Mouse (Mus musculus) midbrain, embryonic 16.5 days (tissue): Measurements from ENCODE around the gene Aven. TPM values are rescaled to one million over a fixed set of nuclear protein-coding genes. Genes with fewer than 3 reads are reported as not detected.
A peak's percentile ranks its signal among the peaks of the same experiment; 100 is the strongest.

ENCODE experiments used
- ATAC-seq: fragments of 200-750 bp; cut with Nextera tagmentation; 2 replicates; pipeline ENCODE4 v1.8.0; 2017; ENCODE audit warnings: moderate TSS enrichment
- H3K27ac ChIP-seq: fragments of 300-500 bp; sonication (generic); 2 replicates; pipeline ENCODE4 v1.5.1; 2014; ENCODE audit warnings: mild to moderate bottlenecking, low read length, mixed read lengths
- H3K27me3 ChIP-seq: fragments of 300-500 bp; sonication (generic); 2 replicates; pipeline ENCODE4 v1.6.1; 2014; ENCODE audit warnings: low read depth, low read length, mixed read lengths; ENCODE audit not compliant: control insufficient read depth, insufficient read depth
- H3K36me3 ChIP-seq: fragments of 300-500 bp; sonication (generic); 2 replicates; pipeline ENCODE4 v1.6.1; 2014; ENCODE audit warnings: mild to moderate bottlenecking, low read length, moderate library complexity, mixed read lengths; ENCODE audit not compliant: control insufficient read depth, insufficient read depth
- H3K4me1 ChIP-seq: fragments of 300-500 bp; sonication (generic); 2 replicates; pipeline ENCODE4 v1.6.1; 2014; ENCODE audit warnings: mild to moderate bottlenecking, low read length, mixed read lengths; ENCODE audit not compliant: control insufficient read depth, insufficient read depth
- H3K4me2 ChIP-seq: fragments of 300-500 bp; sonication (generic); 2 replicates; pipeline ENCODE4 v1.6.1; 2014; ENCODE audit warnings: mild to moderate bottlenecking, low read length, mixed read lengths
- H3K4me3 ChIP-seq: fragments of 300-500 bp; sonication (generic); 2 replicates; pipeline ENCODE4 v1.5.1; 2014; ENCODE audit warnings: low read depth, mild to moderate bottlenecking, low read length, moderate library complexity, mixed read lengths
- H3K9ac ChIP-seq: fragments of 300-500 bp; sonication (generic); 2 replicates; pipeline ENCODE4 v1.6.1; 2014; ENCODE audit warnings: low read depth, low read length, mixed read lengths
- H3K9me3 ChIP-seq: fragments of 300-500 bp; sonication (generic); replicated peaks from 2 replicates; pipeline ENCODE4 v1.6.1; 2014; ENCODE audit warnings: mild to moderate bottlenecking, low read length, mixed read lengths; ENCODE audit not compliant: control insufficient read depth, poor library complexity, severe bottlenecking
- WGBS: fragments of 180-500 bp; shearing (Covaris S2); extraction: QIAGEN DNeasy Blood & Tissue Kit; methylation state at CpG from one replicate; pipeline ENCODE4 v1.1.7; 2014; 5-methylcytosine and 5-hydroxymethylcytosine counted together
- polyA plus RNA-seq: library from polyadenylated mRNA; unstranded; fragments of >200 nt; fragmentation: Nextera tagmentation; extraction: Ambion mirVana; gene quantifications from 2 replicates; pipeline ENCODE4 v1.2.1, GENCODE M21; 2015

Aven gene
- polyA plus RNA-seq, 1 experiment from 2014 or later = 2.6 TPM

DNA sequence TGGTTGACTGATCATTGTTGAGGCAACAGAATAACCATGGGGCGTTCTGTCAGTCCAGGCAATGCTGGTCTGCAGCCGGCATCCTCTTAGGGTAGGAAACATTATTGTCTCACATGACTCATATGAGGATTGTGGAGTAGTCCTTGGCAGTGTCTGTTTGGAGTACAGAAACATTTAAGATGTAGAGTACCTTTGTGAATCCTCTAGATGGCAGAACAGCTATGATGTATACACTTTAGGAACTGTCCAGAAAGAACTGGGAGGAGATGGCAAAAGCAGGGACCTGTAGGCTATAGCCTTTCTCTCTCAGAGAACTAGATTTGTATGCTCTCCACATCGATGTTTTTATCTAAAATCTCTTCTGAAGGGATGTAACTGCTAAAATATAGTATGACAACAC, 34.2 kb downstream of the Aven start:
- ATAC-seq = no peak
- 90% methylated on average over 3 of the region's 3 CpGs for WGBS

DNA sequence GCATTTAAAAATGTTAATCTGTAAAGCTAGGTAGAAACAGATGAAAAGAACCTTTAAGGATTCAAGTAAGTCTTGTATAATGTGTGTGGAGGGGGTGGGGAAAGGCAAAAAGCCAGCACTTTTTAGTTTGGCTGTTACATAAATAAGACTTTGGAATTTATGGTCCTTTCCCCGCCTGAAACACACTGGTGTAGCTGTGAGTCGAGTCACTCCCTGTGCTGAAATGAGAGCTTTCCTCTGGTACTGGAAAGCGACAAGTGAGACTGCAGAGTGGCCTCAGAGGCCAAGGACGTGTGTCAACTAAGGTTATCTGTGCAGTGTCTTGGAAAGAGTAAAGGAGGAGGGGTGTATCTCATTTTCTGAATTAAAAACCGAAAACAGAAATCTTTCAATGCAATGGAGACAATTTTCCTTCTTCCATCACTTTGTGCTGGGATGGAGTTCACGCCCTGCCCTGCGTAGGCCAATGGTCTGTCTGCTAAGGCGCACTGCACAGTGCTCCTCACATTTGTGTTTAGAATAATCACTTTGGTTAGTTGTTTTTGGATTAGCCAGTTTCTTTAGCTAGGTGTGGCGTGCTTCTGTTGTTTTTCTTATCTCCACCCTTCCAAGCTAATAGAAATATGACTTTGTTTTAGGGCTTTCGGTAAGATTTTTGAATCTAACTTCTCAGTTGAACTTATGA, 40.2 kb downstream of the Aven start:
- WGBS = 85% methylated on average over 10 of the region's 10 CpGs
- no peaks in the 10 kb centered on the region for H3K36me3 ChIP-seq
- no peak overlapping the region for H3K4me3 ChIP-seq
- no peak for ATAC-seq
- H3K9me3 ChIP-seq = no peaks in the 10 kb centered on the region
- H3K9ac ChIP-seq = no peak overlapping the region
- H3K27me3 ChIP-seq = no peaks in the 10 kb centered on the region
- H3K27ac ChIP-seq = no peak overlapping the region
- no peaks in the 10 kb centered on the region for H3K4me1 ChIP-seq
- H3K4me2 ChIP-seq = no peak overlapping the region

More for the DNA sequence above, 34.2 kb downstream of the Aven start:
- Histone ChIP-seq H3K4me3 (no peak overlapping the region), H3K27me3 (no peaks in the 10 kb centered on the region), H3K9me3 (no peaks in the 10 kb centered on the region), H3K9ac (no peak overlapping the region), H3K4me2 (no peak overlapping the region), H3K4me1 (no peaks in the 10 kb centered on the region), H3K36me3 (no peaks in the 10 kb centered on the region), H3K27ac (no peak overlapping the region)

DNA sequence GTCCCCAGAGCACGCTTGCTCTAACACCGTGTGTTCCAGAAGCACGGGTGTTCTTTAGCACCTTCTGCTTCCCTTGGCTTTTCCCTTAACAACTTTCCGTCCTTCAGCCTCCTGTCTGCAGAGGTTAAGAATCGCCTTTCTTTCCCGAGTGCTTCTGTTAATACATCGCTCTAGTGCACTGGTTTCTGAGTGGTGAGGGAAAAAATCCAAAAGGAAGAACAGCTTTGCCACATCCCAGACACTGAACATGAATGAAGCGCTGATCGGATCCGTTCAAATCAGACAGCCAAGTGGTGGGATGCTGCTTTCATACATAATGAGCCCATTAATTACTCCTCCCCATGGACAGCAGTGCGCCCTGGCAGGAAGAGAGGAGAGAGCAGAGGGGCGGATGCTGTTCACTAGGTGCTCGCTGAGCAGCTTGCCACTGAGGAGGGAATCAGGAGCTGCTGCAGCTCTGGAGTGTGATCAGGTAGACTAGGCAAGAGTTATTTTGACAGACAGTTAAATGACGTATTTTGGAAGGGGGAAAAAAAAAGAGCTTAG, 42.0 kb downstream of the Aven start:
- ATAC-seq = peak; percentile 74
- no peaks in the 10 kb centered on the region for H3K27me3 ChIP-seq
- H3K9me3 ChIP-seq = no peaks in the 10 kb centered on the region
- no peaks in the 10 kb centered on the region for H3K36me3 ChIP-seq
- no peak overlapping the region for H3K27ac ChIP-seq
- WGBS = 43% methylated on average over 14 of the region's 14 CpGs
- peak overlapping the region; percentile 25 for H3K9ac ChIP-seq
- no peaks in the 10 kb centered on the region for H3K4me1 ChIP-seq
- peak overlapping the region; percentile 55 for H3K4me2 ChIP-seq
- H3K4me3 ChIP-seq = peak overlapping the region; percentile 28

DNA sequence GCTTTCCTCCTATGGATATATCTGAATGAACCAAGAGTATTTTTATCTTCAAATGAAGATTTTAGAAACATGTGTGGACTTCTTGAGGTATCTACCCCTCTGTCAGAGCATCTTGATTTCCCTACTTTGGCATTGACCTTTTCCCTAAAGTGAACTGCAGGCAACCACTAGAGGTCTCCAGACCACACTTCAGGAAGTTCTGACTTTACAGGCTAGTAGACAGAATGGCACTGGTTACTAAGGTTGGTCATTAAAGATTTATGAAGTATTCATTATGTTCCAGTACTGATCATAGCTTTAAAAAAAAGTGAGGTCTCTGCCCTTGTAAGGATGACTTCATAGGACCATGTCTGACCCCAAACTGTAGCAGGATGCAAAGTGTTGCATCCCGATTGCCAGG, 46.0 kb downstream of the Aven start:
- Histone ChIP-seq H3K9me3 (no peaks in the 10 kb centered on the region), H3K4me2 (no peak overlapping the region), H3K4me3 (no peak overlapping the region), H3K36me3 (no peaks in the 10 kb centered on the region), H3K27ac (no peak overlapping the region), H3K9ac (no peak overlapping the region), H3K27me3 (no peaks in the 10 kb centered on the region), H3K4me1 (peaks cover 4% of the 10 kb centered on the region; the same call in 1 of the 2 replicates)
- ATAC-seq = no peak
- 97% methylated on average over 1 of the region's 1 CpGs for WGBS

DNA sequence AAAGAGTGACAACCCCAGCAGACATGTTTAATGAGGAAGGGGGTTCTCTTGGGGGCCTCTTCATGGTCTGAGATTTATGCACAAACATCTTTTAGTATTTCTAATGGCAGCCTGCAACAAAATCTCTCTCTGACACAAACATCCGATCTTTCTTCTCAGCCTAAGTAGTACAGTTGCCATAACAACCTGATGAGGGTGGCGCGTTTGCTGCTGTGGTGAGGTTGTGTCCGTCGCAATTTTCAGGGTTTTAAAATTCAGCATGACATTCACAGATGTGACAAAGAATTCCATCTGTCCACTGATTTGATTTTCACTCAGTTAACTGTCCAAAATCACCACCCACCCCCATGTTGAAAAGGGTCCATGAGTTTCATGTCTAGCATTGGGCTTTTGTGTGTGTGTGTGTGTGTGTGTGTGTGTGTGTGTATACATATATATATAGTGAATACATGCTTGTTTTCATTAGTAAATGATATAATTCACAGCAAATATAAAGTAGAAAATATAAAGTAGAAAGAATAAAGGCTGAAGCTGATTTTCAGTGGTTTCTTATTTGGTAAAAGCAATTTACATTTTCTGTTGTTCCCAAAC, 49.0 kb downstream of the Aven start:
- peak overlapping the region; percentile 25; the same call in 1 of the 2 replicates for H3K4me2 ChIP-seq

DNA sequence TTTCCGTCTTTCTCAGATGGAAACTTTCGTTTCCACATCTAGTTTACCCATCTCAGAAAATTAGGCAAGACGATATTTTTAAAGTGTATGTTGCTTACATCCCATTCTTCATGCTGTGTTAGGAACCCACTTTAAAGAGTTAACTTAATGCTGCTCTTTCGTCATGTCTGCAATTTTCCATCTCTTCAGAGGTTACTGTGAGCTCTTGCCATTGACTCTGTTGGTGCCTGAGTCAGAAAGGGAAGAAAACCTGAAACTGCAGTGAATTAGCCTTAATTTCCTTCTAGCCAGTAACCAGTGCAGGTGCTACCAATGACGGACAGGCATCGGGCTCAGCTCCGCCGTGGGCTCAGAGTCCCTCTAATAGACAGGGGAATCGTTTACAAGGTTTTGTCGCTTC, 63.8 kb downstream of the Aven start:
- H3K4me1 ChIP-seq = no peaks in the 10 kb centered on the region
- 94% methylated on average over 10 of the region's 10 CpGs for WGBS
- H3K27ac ChIP-seq = no peak overlapping the region
- no peaks in the 10 kb centered on the region for H3K9me3 ChIP-seq
- H3K36me3 ChIP-seq = no peaks in the 10 kb centered on the region
- no peak for ATAC-seq
- no peak overlapping the region for H3K4me3 ChIP-seq
- H3K27me3 ChIP-seq = no peaks in the 10 kb centered on the region
- H3K4me2 ChIP-seq = no peak overlapping the region
- H3K9ac ChIP-seq = no peak overlapping the region

More for the DNA sequence above, 49.0 kb downstream of the Aven start:
- no peak overlapping the region for H3K9ac ChIP-seq
- no peaks in the 10 kb centered on the region for H3K27me3 ChIP-seq
- H3K27ac ChIP-seq = peak overlapping the region; percentile 47; the same call in 1 of the 2 replicates
- 46% methylated on average over 5 of the region's 5 CpGs for WGBS
- H3K9me3 ChIP-seq = no peaks in the 10 kb centered on the region
- no peak overlapping the region for H3K4me3 ChIP-seq
- ATAC-seq = peak; percentile 78
- peaks cover 4% of the 10 kb centered on the region; the same call in 1 of the 2 replicates for H3K4me1 ChIP-seq
- no peaks in the 10 kb centered on the region for H3K36me3 ChIP-seq

DNA sequence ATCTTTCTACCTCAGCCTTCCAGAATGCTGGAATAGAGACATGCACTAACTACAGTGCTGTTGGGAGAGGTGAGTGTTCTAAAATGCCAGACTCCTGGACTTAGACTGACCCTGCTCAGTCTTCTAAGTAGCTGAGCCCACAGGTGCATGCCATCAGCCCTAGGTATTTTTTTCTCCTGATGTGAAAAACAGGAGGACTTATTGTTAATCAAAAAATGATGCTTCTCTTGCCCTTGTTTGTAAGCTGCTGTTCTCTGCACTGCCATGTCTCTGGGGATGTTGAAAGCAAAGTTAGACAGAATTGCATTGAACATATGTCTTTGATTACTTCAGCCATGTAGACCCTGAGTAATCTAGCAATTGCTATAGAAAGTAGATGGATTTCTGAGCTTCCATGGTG, 64.7 kb downstream of the Aven start:
- ATAC-seq = no peak
- H3K27me3 ChIP-seq = no peaks in the 10 kb centered on the region
- no peaks in the 10 kb centered on the region for H3K9me3 ChIP-seq
- no peak overlapping the region for H3K4me3 ChIP-seq
- H3K36me3 ChIP-seq = no peaks in the 10 kb centered on the region
- no peaks in the 10 kb centered on the region for H3K4me1 ChIP-seq
- H3K27ac ChIP-seq = no peak overlapping the region
- no peak overlapping the region for H3K4me2 ChIP-seq
- H3K9ac ChIP-seq = no peak overlapping the region

DNA sequence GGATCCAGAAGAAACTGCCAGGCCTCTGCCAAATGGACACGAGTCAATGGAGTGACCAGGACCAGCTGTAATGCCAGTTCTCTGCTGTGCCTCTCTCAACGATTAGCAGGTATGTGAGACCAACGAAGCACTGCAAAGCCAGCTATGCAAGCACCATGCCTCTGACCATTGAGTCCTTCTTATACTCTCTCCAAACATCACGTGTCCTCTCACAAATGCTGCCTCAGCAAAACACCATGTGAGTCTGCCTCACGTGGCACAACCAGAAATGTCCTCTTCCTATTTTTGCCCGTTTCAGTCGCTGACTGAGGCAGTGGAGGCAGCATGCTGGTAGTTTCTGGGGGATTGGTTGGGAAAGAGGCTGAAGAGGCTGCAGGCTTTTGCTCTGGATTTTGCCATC, 68.8 kb downstream of the Aven start:
- no peak overlapping the region for H3K27ac ChIP-seq
- no peaks in the 10 kb centered on the region for H3K36me3 ChIP-seq
- no peak overlapping the region for H3K4me3 ChIP-seq
- H3K9ac ChIP-seq = no peak overlapping the region
- ATAC-seq = no peak
- 89% methylated on average over 7 of the region's 7 CpGs for WGBS
- no peaks in the 10 kb centered on the region for H3K27me3 ChIP-seq
- no peaks in the 10 kb centered on the region for H3K9me3 ChIP-seq
- peaks cover 5% of the 10 kb centered on the region for H3K4me1 ChIP-seq
- H3K4me2 ChIP-seq = no peak overlapping the region

DNA sequence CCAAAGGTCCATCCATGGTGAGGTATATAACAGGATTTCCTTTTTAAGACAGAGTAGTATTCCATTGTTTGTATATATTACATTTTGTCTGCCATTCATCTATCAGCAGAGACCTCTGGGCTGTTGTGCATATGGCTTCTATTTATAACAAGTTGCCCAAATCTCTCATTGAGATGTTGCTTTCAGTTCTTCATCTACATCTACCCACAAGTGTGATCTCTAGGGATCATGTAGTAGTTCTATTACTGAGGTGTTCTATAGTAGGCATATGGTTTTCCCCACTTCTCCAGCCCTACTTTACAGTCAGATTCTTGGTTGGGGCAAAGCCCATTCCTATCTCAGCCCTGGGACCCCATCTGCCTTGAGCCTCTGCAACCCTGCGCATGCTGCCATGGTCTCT, 72.3 kb downstream of the Aven start:
- Histone ChIP-seq H3K9ac (no peak overlapping the region), H3K4me1 (peaks cover 6% of the 10 kb centered on the region), H3K4me3 (no peak overlapping the region), H3K4me2 (no peak overlapping the region), H3K36me3 (no peaks in the 10 kb centered on the region), H3K27me3 (no peaks in the 10 kb centered on the region), H3K9me3 (no peaks in the 10 kb centered on the region), H3K27ac (no peak overlapping the region)
- WGBS = 100% methylated on average over 1 of the region's 1 CpGs
- no peak for ATAC-seq
